Mouse (Mus musculus) bone marrow, adult 2 months (tissue): ENCODE data around the gene Cuedc2. TPM values are rescaled to one million over a fixed set of nuclear protein-coding genes. Genes with fewer than 3 reads are reported as not detected.

ENCODE experiments used
- H3K27ac ChIP-seq: fragments of 200-500 bp; 2 replicates; pipeline ENCODE4 v1.5.1; 2012; ENCODE audit warnings: low read depth, mild to moderate bottlenecking, control low read depth, inconsistent platforms, low read length; ENCODE audit not compliant: control insufficient read depth, poor library complexity, insufficient read depth
- H3K4me1 ChIP-seq: fragments of 200-500 bp; 2 replicates; pipeline ENCODE4 v1.6.1; 2011; ENCODE audit warnings: low read length; ENCODE audit not compliant: control insufficient read depth, insufficient read depth
- H3K4me3 ChIP-seq: fragments of 200-500 bp; replicated peaks from 2 replicates; pipeline ENCODE3; 2011; ENCODE audit warnings: mild to moderate bottlenecking, low read depth, low read length, control low read depth; ENCODE audit not compliant: control insufficient read depth
- CTCF ChIP-seq: fragments of 200-500 bp; IDR thresholded peaks from 2 replicates; pipeline ENCODE4 v1.5.1; 2011; ENCODE audit warnings: low read length, control low read depth; ENCODE audit not compliant: control insufficient read depth, insufficient read depth
- POLR2A ChIP-seq: fragments of 200-500 bp; IDR thresholded peaks from 2 replicates; pipeline ENCODE4 v1.6.1; 2011; ENCODE audit warnings: low read depth, mild to moderate bottlenecking, control low read depth, low read length, borderline replicate concordance; ENCODE audit not compliant: control insufficient read depth
- WGBS: fragments of 180-500 bp; shearing (Covaris S2); methylation state at CpG from one replicate; pipeline ENCODE4 v1.1.7; 2018; 5-methylcytosine and 5-hydroxymethylcytosine counted together
- polyA plus RNA-seq: library from polyadenylated mRNA; stranded (reverse); fragments of >200 nt; gene quantifications from 2 replicates; pipeline ENCODE4 v1.2.4, GENCODE M21; 2011; ENCODE audit warnings: low replicate concordance; ENCODE audit not compliant: missing spikeins, insufficient read depth, insufficient read length

Gene Cuedc2
- polyA plus RNA-seq, 1 experiment, result 161 TPM

DNA sequence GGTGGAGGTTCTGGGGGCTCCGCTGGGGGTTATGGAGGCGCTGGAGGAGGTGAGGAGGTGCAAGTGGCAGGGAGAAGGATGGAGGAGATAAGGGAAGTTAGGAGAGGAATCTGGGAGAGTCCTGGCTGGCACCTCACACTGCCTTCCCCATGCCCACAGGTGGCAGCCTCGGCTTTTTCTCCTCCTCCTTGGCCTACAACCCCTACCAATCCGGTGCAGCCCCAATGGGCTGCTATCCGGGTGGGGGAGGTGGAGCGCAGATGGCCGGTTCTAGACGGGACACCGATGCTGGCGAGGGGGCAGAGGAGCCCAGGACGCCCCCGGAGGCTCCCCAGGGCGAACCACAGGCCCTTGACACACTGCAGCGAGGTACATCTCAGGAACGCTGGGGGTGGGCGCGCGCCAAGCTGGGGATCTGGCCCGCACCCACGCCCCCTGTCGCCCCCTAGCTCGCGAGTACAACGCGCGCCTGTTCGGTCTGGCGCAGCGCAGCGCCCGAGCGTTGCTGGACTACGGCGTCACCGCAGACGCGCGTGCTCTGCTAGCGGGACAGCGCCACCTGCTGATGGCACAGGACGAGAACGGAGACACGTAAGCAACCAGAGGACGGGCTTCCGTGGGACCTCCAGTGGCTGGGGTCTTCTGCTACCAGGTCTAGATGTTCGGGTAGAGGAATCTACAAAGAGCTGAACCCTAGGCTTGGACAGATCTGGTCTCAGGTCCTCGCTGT, 29.6 kb downstream of the Cuedc2 start:
- 5% methylated on average over 47 of the region's 47 CpGs for WGBS
- peak; percentile 47; the same call in 1 of the 2 replicates for TF ChIP-seq POLR2A
- peak; percentile 100 for TF ChIP-seq CTCF
- Histone ChIP-seq H3K27ac (no peak overlapping the region), H3K4me1 (peaks cover 3% of the 10 kb centered on the region), H3K4me3 (no peak overlapping the region)

DNA sequence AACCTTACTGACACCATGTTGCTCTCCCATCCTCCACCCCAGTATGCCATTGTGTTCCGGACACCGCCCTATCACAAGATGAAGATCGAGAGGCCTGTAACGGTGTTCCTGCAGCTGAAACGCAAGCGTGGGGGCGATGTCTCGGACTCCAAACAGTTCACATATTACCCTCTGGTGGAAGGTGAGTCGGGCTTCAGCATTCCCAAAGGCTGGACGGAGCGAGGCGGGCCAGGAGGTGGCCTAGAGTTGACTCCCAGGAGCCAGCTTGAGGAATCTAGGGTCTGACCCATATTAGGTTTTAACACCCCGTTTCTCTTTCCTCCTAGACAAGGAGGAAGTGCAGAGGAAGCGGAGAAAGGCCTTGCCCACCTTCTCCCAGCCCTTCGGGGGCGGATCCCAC, 30.2 kb downstream of the Cuedc2 start:
- H3K4me3 ChIP-seq, result no peak overlapping the region
- no peak overlapping the region for H3K27ac ChIP-seq
- peaks cover 3% of the 10 kb centered on the region for H3K4me1 ChIP-seq
- no peak for TF ChIP-seq CTCF
- no peak for TF ChIP-seq POLR2A
- whole genome bisulfite sequencing, result 83% methylated on average over 16 of the region's 16 CpGs

DNA sequence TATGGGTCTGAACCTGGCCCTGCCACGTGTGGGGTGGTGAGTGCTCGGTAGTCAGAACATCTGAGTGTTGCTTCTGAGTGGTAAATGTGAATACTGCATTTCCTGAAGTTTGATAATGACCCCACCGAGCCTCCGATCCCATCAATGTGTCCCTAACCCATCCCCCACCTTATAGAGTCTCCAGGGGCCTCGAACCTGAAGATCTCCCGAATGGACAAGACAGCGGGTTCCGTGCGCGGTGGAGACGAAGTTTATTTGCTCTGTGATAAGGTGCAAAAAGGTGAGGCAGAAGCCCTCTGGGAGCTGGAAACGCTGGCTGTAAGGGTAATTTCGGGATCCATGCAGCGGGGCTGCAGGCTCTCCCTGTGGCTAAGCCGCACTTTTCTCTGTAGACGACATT, 30.7 kb downstream of the Cuedc2 start:
- H3K4me3 ChIP-seq, result no peak overlapping the region
- no peak for TF ChIP-seq CTCF
- no peak for TF ChIP-seq POLR2A
- no peak overlapping the region for H3K27ac ChIP-seq
- WGBS, result 92% methylated on average over 16 of the region's 16 CpGs
- peaks cover 3% of the 10 kb centered on the region for H3K4me1 ChIP-seq

DNA sequence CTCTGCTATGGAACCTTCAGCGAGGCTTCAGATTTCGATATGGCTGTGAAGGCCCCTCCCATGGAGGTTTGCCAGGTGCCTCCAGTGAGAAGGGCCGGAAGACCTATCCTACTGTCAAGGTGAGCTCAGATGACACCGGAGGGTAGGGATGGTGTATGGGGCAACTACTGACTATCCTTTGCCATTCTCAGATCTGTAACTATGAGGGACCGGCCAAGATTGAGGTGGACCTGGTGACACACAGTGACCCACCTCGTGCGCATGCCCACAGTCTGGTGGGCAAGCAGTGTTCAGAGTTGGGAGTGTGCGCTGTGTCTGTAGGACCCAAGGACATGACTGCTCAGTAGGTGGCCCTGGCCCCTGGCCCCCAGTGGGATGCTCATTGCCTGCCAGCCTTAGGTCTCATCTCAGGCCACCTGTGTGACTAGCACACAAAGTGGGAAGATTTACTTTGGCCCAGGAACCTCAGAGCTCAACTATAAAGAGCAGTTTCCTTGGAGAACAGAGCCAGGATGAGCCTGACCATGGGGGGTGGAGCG, 31.7 kb downstream of the Cuedc2 start:
- H3K4me1 ChIP-seq, result peaks cover 3% of the 10 kb centered on the region
- H3K27ac ChIP-seq, result no peak overlapping the region
- WGBS, result 94% methylated on average over 9 of the region's 9 CpGs
- H3K4me3 ChIP-seq, result no peak overlapping the region
- TF ChIP-seq CTCF (no peak), POLR2A (no peak)

DNA sequence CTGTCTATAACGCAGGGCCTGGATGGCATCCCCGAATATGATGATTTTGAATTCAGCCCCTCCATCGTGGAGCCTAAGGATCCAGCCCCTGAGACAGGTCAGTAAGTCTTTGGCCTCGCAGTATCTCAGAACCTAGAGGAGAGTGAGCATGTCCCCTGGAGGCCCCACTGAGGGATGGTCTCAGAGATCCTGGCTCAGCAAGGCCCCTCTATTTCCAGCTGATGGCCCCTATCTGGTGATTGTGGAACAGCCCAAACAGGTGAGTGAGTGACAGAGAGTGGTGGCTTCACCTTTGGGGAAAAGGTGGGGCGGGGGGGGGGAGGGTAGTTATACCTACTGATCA, 32.3 kb downstream of the Cuedc2 start:
- TF ChIP-seq POLR2A (no peak), CTCF (no peak)
- H3K27ac ChIP-seq, result no peak overlapping the region
- WGBS, result 57% methylated on average over 5 of the region's 5 CpGs
- H3K4me1 ChIP-seq, result peaks cover 3% of the 10 kb centered on the region
- H3K4me3 ChIP-seq, result no peak overlapping the region

DNA sequence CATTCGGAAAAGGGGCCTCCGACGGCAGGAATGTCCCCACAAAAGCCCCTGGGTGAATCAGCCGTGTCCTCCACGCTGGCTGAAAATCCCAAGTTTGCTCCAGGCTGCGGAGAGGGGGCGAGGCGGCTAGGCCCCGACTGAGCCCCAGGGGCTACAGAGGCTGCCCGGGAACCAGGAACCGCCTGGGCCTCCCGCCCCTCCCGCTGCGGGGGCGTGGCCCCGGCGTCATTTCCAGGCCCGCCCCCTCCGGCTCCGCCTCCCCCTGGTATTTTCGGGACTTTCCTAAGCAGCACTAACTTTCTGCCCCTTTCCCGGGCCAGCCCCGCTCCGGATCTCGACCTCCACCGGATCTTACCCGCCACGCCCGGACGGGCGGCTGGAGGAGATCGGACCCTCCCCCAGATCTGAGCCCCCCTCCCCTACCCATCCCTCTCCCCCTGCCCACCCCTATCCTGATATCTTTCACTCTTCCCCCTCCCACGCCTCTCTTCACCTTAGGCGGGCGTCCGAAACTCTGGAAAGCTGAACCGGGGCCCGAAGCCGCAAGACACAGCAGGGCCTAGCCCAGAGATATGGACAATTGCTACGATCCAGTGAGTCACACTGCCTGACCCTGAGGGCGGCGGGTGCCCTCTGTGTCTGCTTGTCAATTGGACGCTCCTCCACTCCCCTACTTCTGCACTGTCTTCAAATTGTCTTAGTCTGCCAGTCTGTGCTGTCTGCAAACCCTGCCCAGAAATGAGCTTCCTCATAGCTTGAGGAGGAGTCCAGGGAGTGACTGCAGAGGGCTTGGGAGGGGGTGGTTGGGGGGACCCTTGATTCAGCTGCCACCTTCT, 32.9 kb downstream of the Cuedc2 start:
- Histone ChIP-seq H3K4me1 (peaks cover 3% of the 10 kb centered on the region), H3K27ac (peak overlapping the region; percentile 87), H3K4me3 (peak overlapping the region; percentile 90)
- peak; percentile 82; the same call in 1 of the 2 replicates for TF ChIP-seq POLR2A
- TF ChIP-seq CTCF, result no peak
- WGBS, result under 1% methylated on average over 43 of the region's 43 CpGs

DNA sequence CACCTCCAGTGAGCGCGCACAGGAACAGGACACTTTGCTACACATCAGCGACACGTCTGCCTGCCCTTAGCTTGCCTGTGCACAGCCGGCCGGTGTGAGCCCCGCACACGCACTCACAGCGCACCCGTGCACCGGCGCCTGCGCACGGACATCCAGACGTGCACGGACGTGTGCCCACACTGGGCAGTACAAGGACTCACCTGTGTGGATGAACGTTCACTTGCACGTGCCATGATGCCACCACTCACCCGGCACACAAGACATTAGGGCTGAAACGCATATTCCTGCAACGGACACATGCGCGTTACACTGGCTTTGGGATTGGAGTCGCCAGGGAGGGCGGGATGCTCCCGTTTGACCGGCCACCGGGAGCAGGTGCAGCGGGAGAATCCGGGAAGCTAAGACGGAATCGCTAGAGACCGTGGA, 33.6 kb downstream of the Cuedc2 start:
- TF ChIP-seq POLR2A (peak; percentile 12; the same call in 1 of the 2 replicates), CTCF (no peak)
- peaks cover 3% of the 10 kb centered on the region for H3K4me1 ChIP-seq

More for the DNA sequence above, 33.6 kb downstream of the Cuedc2 start:
- Histone ChIP-seq H3K27ac (peak overlapping the region; percentile 87), H3K4me3 (peak overlapping the region; percentile 90)
- WGBS, result under 1% methylated on average over 34 of the region's 34 CpGs
